Mouse (Mus musculus) hindbrain, postnatal 0 days (tissue): ENCODE results near the gene Gucy2e. TPM values are rescaled to one million over a fixed set of nuclear protein-coding genes. Genes with fewer than 3 reads are reported as not detected.

Source experiments
- ATAC-seq: fragments of 200-750 bp; cut with Nextera tagmentation; 2 replicates; pipeline ENCODE4 v1.8.0; 2017; ENCODE audit warnings: mild to moderate bottlenecking, moderate TSS enrichment, moderate library complexity
- DNase-seq: peaks from one replicate; pipeline ENCODE4 v3.0.0-alpha.2; 2015; ENCODE audit warnings: low spot score
- H3K27ac ChIP-seq: fragments of 300-500 bp; sonication (generic); 2 replicates; pipeline ENCODE4 v1.5.1; 2014; ENCODE audit warnings: mild to moderate bottlenecking
- H3K27me3 ChIP-seq: fragments of 300-500 bp; sonication (generic); 2 replicates; pipeline ENCODE4 v1.6.1; 2014; ENCODE audit warnings: low read length, mixed read lengths; ENCODE audit not compliant: insufficient read depth
- H3K36me3 ChIP-seq: fragments of 300-500 bp; sonication (generic); 2 replicates; pipeline ENCODE4 v1.6.1; 2014; ENCODE audit warnings: low read length, mixed read lengths; ENCODE audit not compliant: insufficient read depth
- H3K4me1 ChIP-seq: fragments of 300-500 bp; sonication (generic); 2 replicates; pipeline ENCODE4 v1.6.1; 2014; ENCODE audit warnings: antibody characterized with exemption, low read length, mixed read lengths; ENCODE audit not compliant: insufficient read depth
- H3K4me2 ChIP-seq: fragments of 300-500 bp; sonication (generic); 2 replicates; pipeline ENCODE4 v1.6.1; 2014; ENCODE audit warnings: low read depth, mild to moderate bottlenecking, low read length, moderate library complexity, mixed read lengths
- H3K4me3 ChIP-seq: fragments of 300-500 bp; sonication (generic); 2 replicates; pipeline ENCODE4 v1.5.1; 2014; ENCODE audit warnings: low read length
- H3K9ac ChIP-seq: fragments of 300-500 bp; sonication (generic); replicated peaks from 2 replicates; pipeline ENCODE4 v1.6.1; 2014; ENCODE audit warnings: mild to moderate bottlenecking, low read length, moderate library complexity, mixed read lengths
- H3K9me3 ChIP-seq: fragments of 300-500 bp; sonication (generic); 2 replicates; pipeline ENCODE4 v1.6.1; 2016; ENCODE audit warnings: low read length, mixed read lengths
- CTCF ChIP-seq: IDR thresholded peaks from 2 replicates; pipeline ENCODE4 v1.5.1; 2016; ENCODE audit warnings: antibody characterized with exemption, control low read depth, low read depth
- WGBS: fragments of 180-500 bp; shearing (Covaris S2); extraction: QIAGEN DNeasy Blood & Tissue Kit; methylation state at CpG from one replicate; pipeline ENCODE4 v1.1.7; 2014; 5-methylcytosine and 5-hydroxymethylcytosine counted together
- polyA plus RNA-seq: library from polyadenylated mRNA; unstranded; fragments of >200 nt; fragmentation: Nextera tagmentation; extraction: Ambion mirVana; gene quantifications from 2 replicates; pipeline ENCODE4 v1.2.1, GENCODE M21; 2015
- total RNA-seq: library from RNA; depleted of rRNA; stranded (reverse); fragments of >200 nt; gene quantifications from 2 replicates; pipeline ENCODE4 v1.2.3, GENCODE M21; 2014

Gucy2e gene
- total and polyA plus RNA-seq, 2 experiments from 2014 or later = 0.61 to 0.73 TPM

- H3K4me2 ChIP-seq = no peak overlapping the region
- H3K27ac ChIP-seq = no peak overlapping the region
- ATAC-seq (no peak), DNase-seq (peak; percentile 80)
- H3K4me1 ChIP-seq = 0 out of 2 replicates have a peak, but pooled peaks cover 5% of the 10 kb centered on the region
- no peaks in the 10 kb centered on the region for H3K9me3 ChIP-seq
- 23% methylated on average over 7 of the region's 7 CpGs for WGBS
- H3K4me3 ChIP-seq = no peak overlapping the region
- peak; percentile 68 for TF ChIP-seq CTCF
- no peaks in the 10 kb centered on the region for H3K27me3 ChIP-seq
- H3K9ac ChIP-seq = no peak overlapping the region
- H3K36me3 ChIP-seq = no peaks in the 10 kb centered on the region
These were observed 30.5 kb upstream of the Gucy2e start for GRCm38 (mm10) chr11:69267341-69267740.

GRCm38 (mm10) chr11:69266253-69266652 lies 29.4 kb upstream of the Gucy2e start:
- Histone ChIP-seq H3K36me3 (no peaks in the 10 kb centered on the region), H3K27ac (peak overlapping the region; percentile 66), H3K4me3 (0 out of 2 replicates have a peak overlapping the region, but pooled peaks have one; percentile 3), H3K9me3 (no peaks in the 10 kb centered on the region), H3K4me2 (peak overlapping the region; percentile 42), H3K9ac (no peak overlapping the region), H3K27me3 (no peaks in the 10 kb centered on the region), H3K4me1 (0 out of 2 replicates have a peak, but pooled peaks cover 5% of the 10 kb centered on the region)
- ATAC-seq = peak; percentile 93
- DNase-seq = peak; percentile 82
- 17% methylated on average over 10 of the region's 10 CpGs for WGBS
- peak; percentile 37 for TF ChIP-seq CTCF

GRCm38 (mm10) chr11:69265410-69265809 lies 28.6 kb upstream of the Gucy2e start:
- peak overlapping the region; percentile 42; the same call in 1 of the 2 replicates for H3K4me2 ChIP-seq
- H3K9ac ChIP-seq = no peak overlapping the region
- TF ChIP-seq CTCF = no peak
- no peaks in the 10 kb centered on the region for H3K9me3 ChIP-seq
- no peaks in the 10 kb centered on the region for H3K27me3 ChIP-seq
- H3K27ac ChIP-seq = 0 out of 2 replicates have a peak overlapping the region, but pooled peaks have one; percentile 66
- no peak for DNase-seq
- no peak overlapping the region for H3K4me3 ChIP-seq
- H3K36me3 ChIP-seq = no peaks in the 10 kb centered on the region
- H3K4me1 ChIP-seq = 0 out of 2 replicates have a peak, but pooled peaks cover 5% of the 10 kb centered on the region
- 69% methylated on average over 9 of the region's 9 CpGs for WGBS
- ATAC-seq = no peak

- WGBS = 61% methylated on average over 2 of the region's 2 CpGs
- H3K9me3 ChIP-seq = no peaks in the 10 kb centered on the region
- no peak overlapping the region for H3K9ac ChIP-seq
- DNase-seq (no peak), ATAC-seq (no peak)
- no peaks in the 10 kb centered on the region for H3K36me3 ChIP-seq
- no peaks in the 10 kb centered on the region for H3K27me3 ChIP-seq
- TF ChIP-seq CTCF = no peak
- H3K4me2 ChIP-seq = no peak overlapping the region
- no peak overlapping the region for H3K27ac ChIP-seq
- H3K4me3 ChIP-seq = no peak overlapping the region
- 0 out of 2 replicates have a peak, but pooled peaks cover 5% of the 10 kb centered on the region for H3K4me1 ChIP-seq
These were observed 27.4 kb upstream of the Gucy2e start for GRCm38 (mm10) chr11:69264276-69264675.

GRCm38 (mm10) chr11:69260111-69260510 lies 23.3 kb upstream of the Gucy2e start:
- Histone ChIP-seq H3K4me3 (no peak overlapping the region), H3K27me3 (no peaks in the 10 kb centered on the region), H3K36me3 (no peaks in the 10 kb centered on the region), H3K9ac (no peak overlapping the region), H3K4me1 (no peaks in the 10 kb centered on the region), H3K4me2 (no peak overlapping the region), H3K9me3 (no peaks in the 10 kb centered on the region), H3K27ac (no peak overlapping the region)
- DNase-seq (no peak), ATAC-seq (no peak)
- no peak for TF ChIP-seq CTCF
- 92% methylated on average over 1 of the region's 1 CpGs for WGBS

- ATAC-seq = 0 out of 2 replicates have a peak, but pooled peaks have one; percentile 53
These were observed 21.5 kb upstream of the Gucy2e start for GRCm38 (mm10) chr11:69258287-69258686.

GRCm38 (mm10) chr11:69257807-69258206 lies 21.0 kb upstream of the Gucy2e start:
- no peak overlapping the region for H3K27ac ChIP-seq
- H3K4me2 ChIP-seq = 0 out of 2 replicates have a peak overlapping the region, but pooled peaks have one; percentile 23
- ATAC-seq = 0 out of 2 replicates have a peak, but pooled peaks have one; percentile 43
- no peaks in the 10 kb centered on the region for H3K27me3 ChIP-seq
- H3K36me3 ChIP-seq = no peaks in the 10 kb centered on the region
- peak; percentile 78 for DNase-seq
- no peaks in the 10 kb centered on the region for H3K9me3 ChIP-seq
- H3K4me1 ChIP-seq = no peaks in the 10 kb centered on the region
- peak; percentile 67 for TF ChIP-seq CTCF
- no peak overlapping the region for H3K4me3 ChIP-seq
- no peak overlapping the region for H3K9ac ChIP-seq
- 54% methylated on average over 4 of the region's 4 CpGs for WGBS

More at GRCm38 (mm10) chr11:69258287-69258686, 21.5 kb upstream of the Gucy2e start:
- Histone ChIP-seq H3K4me1 (no peaks in the 10 kb centered on the region), H3K27me3 (no peaks in the 10 kb centered on the region), H3K9ac (no peak overlapping the region), H3K36me3 (no peaks in the 10 kb centered on the region), H3K4me2 (0 out of 2 replicates have a peak overlapping the region, but pooled peaks have one; percentile 23), H3K27ac (no peak overlapping the region), H3K4me3 (no peak overlapping the region), H3K9me3 (no peaks in the 10 kb centered on the region)
- 58% methylated on average over 5 of the region's 5 CpGs for WGBS
- peak; percentile 83 for TF ChIP-seq CTCF
- DNase-seq = peak; percentile 70
